Mouse (Mus musculus): ENCODE results near the gene Zfp637.

DNA sequence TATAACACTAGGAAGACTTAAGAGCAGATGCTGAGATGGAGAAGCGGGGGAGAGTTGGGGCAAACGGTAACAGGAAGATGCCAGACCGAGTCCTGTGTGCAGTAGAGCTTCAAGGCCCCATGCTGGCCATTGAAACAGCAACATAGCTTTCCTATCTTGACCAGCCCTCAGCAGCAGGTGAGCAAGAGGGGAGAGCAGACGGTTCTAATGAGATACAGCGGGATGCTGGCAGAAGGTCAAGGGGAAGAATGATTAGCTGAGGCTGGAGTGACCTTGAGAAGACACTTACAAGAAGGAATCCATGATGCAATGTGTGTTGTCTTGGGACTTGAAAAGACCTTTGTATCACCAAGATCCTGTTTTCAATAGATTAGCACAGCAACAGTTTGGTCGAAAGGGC lies 39.2 kb upstream of the Zfp637 start:
- no peak for TF ChIP-seq CTCF (IDR thresholded peaks at IDR 0.05; ENCODE audit: low read depth, low read length)
- TF ChIP-seq POLR2A (IDR thresholded peaks at IDR 0.05; ENCODE audit: extremely low read depth, insufficient read depth, low read length): no peak

Measured in liver, adult 2 months (tissue).